Mouse (Mus musculus) MEL (cell line): ENCODE results near the gene Mrgprd. TPM values are rescaled to one million over a fixed set of nuclear protein-coding genes. Genes with fewer than 3 reads are reported as not detected.

Experiments used
- DNase-seq: peaks from one replicate; pipeline ENCODE4 v3.0.0; 2011; ENCODE audit warnings: low read depth, low spot score
- H3K27ac ChIP-seq: 2 replicates; pipeline ENCODE4 v1.5.1; 2012; ENCODE audit warnings: low read depth, mild to moderate bottlenecking, control low read depth, low read length, moderate library complexity; ENCODE audit not compliant: control insufficient read depth
- H3K27me3 ChIP-seq, 2 experiments: fragments of 150-350 bp in 1 of 2; sonication (generic) in 1 of 2; 2 replicates each; pipeline ENCODE4 v1.6.1; 2012; ENCODE audit warnings: low read length in 2 of 2, mild to moderate bottlenecking in 2 of 2, improper control_type of control experiment in 1 of 2, moderate library complexity in 1 of 2; ENCODE audit not compliant: insufficient read depth in 2 of 2, control insufficient read depth in 1 of 2
- H3K36me3 ChIP-seq, 2 experiments: 2 replicates each; pipeline ENCODE4 v1.6.1; 2012 to 2014; ENCODE audit warnings: low read length in 2 of 2, improper control_type of control experiment in 1 of 2, inconsistent platforms in 1 of 2, mild to moderate bottlenecking in 1 of 2; ENCODE audit not compliant: insufficient read depth in 2 of 2, control insufficient read depth in 1 of 2
- H3K4me1 ChIP-seq, 2 experiments: fragments of 150-350 bp in 1 of 2; sonication (generic) in 1 of 2; 2 replicates each; pipeline ENCODE4 v1.6.1; 2012; ENCODE audit warnings: low read length in 2 of 2, improper control_type of control experiment in 1 of 2, mild to moderate bottlenecking in 1 of 2; ENCODE audit not compliant: insufficient read depth in 2 of 2, control insufficient read depth in 1 of 2
- H3K4me3 ChIP-seq, 2 experiments: fragments of 150-350 bp in 1 of 2; sonication (generic) in 1 of 2; 2 replicates each; pipeline ENCODE4 v1.5.1; 2012; ENCODE audit warnings: low read depth in 2 of 2, low read length in 2 of 2, mild to moderate bottlenecking in 2 of 2, moderate library complexity in 2 of 2, control low read depth in 1 of 2, improper control_type of control experiment in 1 of 2; ENCODE audit not compliant: control insufficient read depth in 1 of 2, insufficient read depth in 1 of 2
- H3K79me2 ChIP-seq: 2 replicates; pipeline ENCODE4 v1.6.1; 2012; ENCODE audit warnings: mild to moderate bottlenecking, low read length, moderate library complexity; ENCODE audit not compliant: control insufficient read depth, poor library complexity, insufficient read depth
- H3K9ac ChIP-seq: 2 replicates; pipeline ENCODE4 v1.6.1; 2012; ENCODE audit warnings: low read depth, mild to moderate bottlenecking, control low read depth, low read length, moderate library complexity; ENCODE audit not compliant: control insufficient read depth, poor library complexity, severe bottlenecking
- H3K9me3 ChIP-seq: fragments of 150-350 bp; sonication (generic); replicated peaks from 2 replicates; pipeline ENCODE4 v1.6.1; 2012; ENCODE audit warnings: mild to moderate bottlenecking, low read length, improper control_type of control experiment, moderate library complexity; ENCODE audit not compliant: insufficient read depth
- BHLHE40 ChIP-seq: IDR thresholded peaks from 2 replicates; pipeline ENCODE4 v1.6.1; 2012; ENCODE audit warnings: low read depth, mild to moderate bottlenecking, inconsistent platforms, low read length, improper control_type of control experiment, borderline replicate concordance
- CHD1 ChIP-seq: IDR thresholded peaks from 2 replicates; pipeline ENCODE4 v1.6.1; 2012; ENCODE audit warnings: low read depth, mild to moderate bottlenecking, inconsistent platforms, low read length, improper control_type of control experiment
- CHD2 ChIP-seq: IDR thresholded peaks from 2 replicates; pipeline ENCODE4 v1.6.1; 2011; ENCODE audit warnings: low read length, improper control_type of control experiment
- CTCF ChIP-seq, 3 experiments: IDR thresholded peaks in 2 of 3; conservative IDR thresholded peaks in 1 of 3; 2 replicates each; pipeline ENCODE4 v1.5.1; 2011 to 2012; ENCODE audit warnings: low read length in 3 of 3, low read depth in 2 of 3, mild to moderate bottlenecking in 2 of 3, improper control_type of control experiment in 1 of 3, inconsistent platforms in 1 of 3, mixed read lengths in 1 of 3, moderate library complexity in 1 of 3; ENCODE audit not compliant: control insufficient read depth in 1 of 3, insufficient read depth in 1 of 3, poor library complexity in 1 of 3, severe bottlenecking in 1 of 3
- ELF1 ChIP-seq: IDR thresholded peaks from 2 replicates; pipeline ENCODE4 v1.6.1; 2014; ENCODE audit warnings: low read depth, mild to moderate bottlenecking, inconsistent platforms, low read length, improper control_type of control experiment, moderate library complexity
- EP300 ChIP-seq, 2 experiments: IDR thresholded peaks; 2 replicates each; pipeline ENCODE4 v1.6.1; 2011; ENCODE audit warnings: improper control_type of control experiment in 2 of 2, low read length in 2 of 2, low read depth in 1 of 2, mild to moderate bottlenecking in 1 of 2
- HCFC1 ChIP-seq: IDR thresholded peaks from 2 replicates; pipeline ENCODE4 v1.6.1; 2012; ENCODE audit warnings: low read depth, mild to moderate bottlenecking, inconsistent platforms, low read length, improper control_type of control experiment, moderate library complexity
- KAT2A ChIP-seq: conservative IDR thresholded peaks from 2 replicates; pipeline ENCODE4 v1.6.1; 2012; ENCODE audit warnings: low read depth, low read length, improper control_type of control experiment, inconsistent platforms
- MAFK ChIP-seq: IDR thresholded peaks from 2 replicates; pipeline ENCODE4 v1.6.1; 2011; ENCODE audit warnings: low read depth, mild to moderate bottlenecking, low read length, improper control_type of control experiment, borderline replicate concordance
- MAZ ChIP-seq: IDR thresholded peaks from 2 replicates; pipeline ENCODE4 v1.6.1; 2012; ENCODE audit warnings: low read depth, mild to moderate bottlenecking, inconsistent platforms, low read length, improper control_type of control experiment
- MEF2A ChIP-seq: IDR thresholded peaks from 2 replicates; pipeline ENCODE4 v1.6.1; 2014; ENCODE audit warnings: low read depth, mild to moderate bottlenecking, inconsistent platforms, low read length, improper control_type of control experiment; ENCODE audit not compliant: poor library complexity, insufficient replicate concordance, severe bottlenecking; ENCODE audit errors: extremely low read depth
- MXI1 ChIP-seq: IDR thresholded peaks from 2 replicates; pipeline ENCODE4 v1.6.1; 2011; ENCODE audit warnings: mild to moderate bottlenecking, low read depth, low read length, improper control_type of control experiment
- MYB ChIP-seq: IDR thresholded peaks from 2 replicates; pipeline ENCODE4 v1.6.1; 2011; ENCODE audit warnings: mild to moderate bottlenecking, low read depth, low read length, improper control_type of control experiment
- NRF1 ChIP-seq: IDR thresholded peaks from 2 replicates; pipeline ENCODE4 v1.6.1; 2014; ENCODE audit warnings: low read depth, mild to moderate bottlenecking, inconsistent platforms, low read length, improper control_type of control experiment, moderate library complexity; ENCODE audit not compliant: poor library complexity, insufficient read depth, severe bottlenecking
- RAD21 ChIP-seq: IDR thresholded peaks from 2 replicates; pipeline ENCODE4 v1.6.1; 2011; ENCODE audit warnings: mild to moderate bottlenecking, low read depth, low read length, improper control_type of control experiment
- RCOR1 ChIP-seq: IDR thresholded peaks from 2 replicates; pipeline ENCODE4 v1.6.1; 2012; ENCODE audit warnings: low read depth, mild to moderate bottlenecking, inconsistent platforms, low read length, improper control_type of control experiment
- SMC3 ChIP-seq: IDR thresholded peaks from 2 replicates; pipeline ENCODE4 v1.6.1; 2011; ENCODE audit warnings: low read depth, low read length, improper control_type of control experiment
- UBTF ChIP-seq: IDR thresholded peaks from 2 replicates; pipeline ENCODE4 v1.6.1; 2012; ENCODE audit warnings: low read depth, mild to moderate bottlenecking, inconsistent platforms, low read length, improper control_type of control experiment, moderate library complexity, borderline replicate concordance; ENCODE audit not compliant: insufficient read depth
- USF1 ChIP-seq: IDR thresholded peaks from 2 replicates; pipeline ENCODE4 v1.6.1; 2014; ENCODE audit warnings: low read depth, mild to moderate bottlenecking, inconsistent platforms, low read length, improper control_type of control experiment, moderate library complexity
- USF2 ChIP-seq, 2 experiments: IDR thresholded peaks; 2 replicates each; pipeline ENCODE4 v1.6.1; 2011 to 2012; ENCODE audit warnings: improper control_type of control experiment in 2 of 2, low read length in 2 of 2, borderline replicate concordance in 1 of 2, inconsistent platforms in 1 of 2, low read depth in 1 of 2, mild to moderate bottlenecking in 1 of 2; ENCODE audit not compliant: insufficient read depth in 1 of 2
- ZMIZ1 ChIP-seq: IDR thresholded peaks from 2 replicates; pipeline ENCODE4 v1.6.1; 2012; ENCODE audit warnings: low read depth, mild to moderate bottlenecking, inconsistent platforms, low read length, improper control_type of control experiment, moderate library complexity
- ZNF384 ChIP-seq: IDR thresholded peaks from 2 replicates; pipeline ENCODE4 v1.6.1; 2012; ENCODE audit warnings: low read depth, mild to moderate bottlenecking, inconsistent platforms, low read length, improper control_type of control experiment
- polyA plus RNA-seq, 2 experiments: library from polyadenylated mRNA; stranded (reverse) in 1 of 2; unstranded in 1 of 2; fragments of >175 nt in 1 of 2; fragments of >200 nt in 1 of 2; gene quantifications; 2 replicates each; pipeline versions ENCODE4 v1.2.1 to v1.2.4; 2012; ENCODE audit warnings: low replicate concordance in 2 of 2, low read depth in 1 of 2; ENCODE audit not compliant: insufficient read length in 2 of 2, insufficient read depth in 1 of 2, missing spikeins in 1 of 2
- total RNA-seq: library from RNA; depleted of rRNA; stranded (reverse); fragments of 300-350 nt; gene quantifications from 2 replicates; pipeline ENCODE4 v1.2.3, GENCODE M21; 2012

Gene Mrgprd
- total and polyA plus RNA-seq, 3 experiments = not detected

DNA sequence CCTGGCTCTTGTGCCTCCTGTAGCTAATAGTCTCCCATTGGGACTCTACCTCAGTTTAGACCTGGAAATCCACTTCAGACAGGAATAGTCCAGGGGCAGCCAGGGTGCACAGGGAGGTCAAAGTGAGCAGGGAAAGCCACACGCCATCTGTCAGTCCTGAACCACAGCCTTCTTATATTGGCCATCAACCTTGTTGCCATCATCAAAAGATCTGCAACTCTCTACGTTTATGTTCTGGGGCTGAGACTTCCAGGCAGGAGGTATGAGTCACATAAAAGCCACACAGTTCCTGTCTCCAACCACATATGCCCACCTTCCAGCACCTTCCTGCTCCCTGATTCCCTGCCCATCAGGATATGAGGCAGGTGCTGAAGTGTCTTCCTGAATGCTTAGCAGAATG lies 23.3 kb downstream of the Mrgprd start:
- H3K79me2 ChIP-seq = no peaks in the 10 kb centered on the region
- H3K36me3 ChIP-seq = no peaks in the 10 kb centered on the region
- no peak overlapping the region for H3K9ac ChIP-seq
- H3K27me3 ChIP-seq = no peaks in the 10 kb centered on the region
- H3K4me3 ChIP-seq = no peak overlapping the region
- no peaks in the 10 kb centered on the region for H3K4me1 ChIP-seq
- H3K9me3 ChIP-seq = no peaks in the 10 kb centered on the region
- no peak for DNase-seq
- no peak overlapping the region for H3K27ac ChIP-seq
- TF ChIP-seq SMC3 = no peak
- TF ChIP-seq MAFK = no peak
- TF ChIP-seq MYB = no peak
- TF ChIP-seq NRF1 = no peak
- no peak for TF ChIP-seq RAD21
- TF ChIP-seq ELF1 = no peak
- no peak for TF ChIP-seq RCOR1
- no peak for TF ChIP-seq MXI1
- TF ChIP-seq ZNF384 = no peak
- TF ChIP-seq HCFC1 = no peak
- TF ChIP-seq CHD2 = no peak
- TF ChIP-seq EP300 (IDR thresholded peaks at IDR 0.05; ENCODE audit: low read depth in 1 of 2, low read length in 2 of 2) = no peak
- TF ChIP-seq CHD1 = no peak
- no peak for TF ChIP-seq BHLHE40

DNA sequence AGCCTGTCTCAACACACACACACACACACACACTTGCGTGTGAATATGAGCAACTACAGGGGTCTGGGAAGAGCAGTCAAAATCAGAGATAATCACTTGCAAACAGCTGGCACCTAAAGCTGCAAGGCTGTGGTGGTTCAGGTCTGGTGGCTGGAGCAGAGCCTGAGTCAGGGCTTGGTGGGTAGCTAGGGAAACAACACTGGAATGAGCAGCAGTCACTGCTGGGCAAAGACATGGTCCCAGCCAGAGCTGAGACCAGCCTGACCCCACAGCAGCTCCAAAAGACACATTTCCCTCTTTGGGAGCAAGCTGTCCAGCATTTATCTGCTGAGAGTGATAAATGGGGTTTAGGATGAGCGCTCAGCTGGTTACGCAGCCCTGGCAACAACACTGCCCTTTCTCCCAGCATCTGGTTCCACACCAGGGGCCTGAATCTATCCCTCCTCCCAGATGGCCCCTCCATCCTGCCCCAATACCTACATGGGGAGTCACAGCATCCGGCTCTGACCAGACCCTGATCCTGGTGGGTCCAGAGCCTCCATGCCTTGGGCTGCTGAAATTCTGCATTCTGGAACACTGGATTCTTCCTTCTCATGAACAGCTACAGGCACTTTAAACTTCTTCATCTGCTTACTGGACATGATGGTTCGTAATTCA lies 25.7 kb downstream of the Mrgprd start:
- Histone ChIP-seq H3K27ac (no peak overlapping the region), H3K36me3 (no peaks in the 10 kb centered on the region)

More for the DNA sequence above, 25.7 kb downstream of the Mrgprd start:
- H3K27me3 ChIP-seq = no peaks in the 10 kb centered on the region
- no peaks in the 10 kb centered on the region for H3K79me2 ChIP-seq
- no peak for TF ChIP-seq USF1
- no peak for TF ChIP-seq MYB
- TF ChIP-seq HCFC1 = no peak
- TF ChIP-seq SMC3 = no peak
- no peak for TF ChIP-seq UBTF
- no peak for TF ChIP-seq MAFK
- TF ChIP-seq CTCF (IDR thresholded peaks at IDR 0.05 in 2 of 3, conservative IDR thresholded peaks at IDR 0.05 in 1 of 3; ENCODE audit: control insufficient read depth in 1 of 3, insufficient read depth in 1 of 3, low read depth in 2 of 3, low read length in 3 of 3, poor library complexity in 1 of 3, severe bottlenecking in 1 of 3) = no peak
- no peak for TF ChIP-seq MAZ
- no peak for TF ChIP-seq ZMIZ1
- TF ChIP-seq MEF2A = no peak
- no peak for TF ChIP-seq USF2 (IDR thresholded peaks at IDR 0.05; ENCODE audit: borderline replicate concordance in 1 of 2, insufficient read depth in 1 of 2, low read depth in 1 of 2, low read length in 2 of 2)
- no peak for TF ChIP-seq KAT2A
- no peak for TF ChIP-seq ZNF384
- H3K4me1 ChIP-seq = no peaks in the 10 kb centered on the region
- no peaks in the 10 kb centered on the region for H3K9me3 ChIP-seq
- no peak overlapping the region for H3K9ac ChIP-seq
- no peak overlapping the region for H3K4me3 ChIP-seq
- no peak for DNase-seq
